Mouse (Mus musculus) Patski (cell line): ENCODE data around the gene Polr3b. TPM values are rescaled to one million over a fixed set of nuclear protein-coding genes. Genes with fewer than 3 reads are reported as not detected.

Experiments
- ATAC-seq: fragments of 100-300 bp; one replicate; pipeline ENCODE4 v1.8.0; 2021
- CTCF ChIA-PET: fragments of 350-600 bp; sonication (Branson Sonifier 250); formaldehyde crosslinking; loops from one replicate; lab custom pipeline; 2022; ENCODE audit warnings: inconsistent platforms; lab: Charles Lee
- POLR2A ChIA-PET: fragments of 350-600 bp; sonication (Branson Sonifier 250); formaldehyde crosslinking; loops from one replicate; lab custom pipeline; 2022; ENCODE audit warnings: antibody characterized with exemption, inconsistent platforms; lab: Charles Lee
- DNase-seq: peaks from one replicate; pipeline ENCODE4 v3.0.0-alpha.2; 2011; ENCODE audit warnings: low read depth, low spot score
- H3K27me3 ChIP-seq: fragments of 371-371 bp; one replicate; pipeline ENCODE4 v1.5.1; 2021
- CTCF ChIP-seq: fragments of 100-300 bp; IDR thresholded peaks from one replicate; pipeline ENCODE4 v1.5.1; 2021
- in situ Hi-C: fragments of 300-500 bp; cut with MboI; formaldehyde crosslinking; loops from 3 replicates; pipeline ENCODE4 v1.11.1; 2018; ENCODE audit warnings: low pct_unique_long_range_greater_than_20kb, mixed read lengths
- polyA plus RNA-seq: library from polyadenylated mRNA; unstranded; gene quantifications from one replicate; pipeline ENCODE4 v1.2.3, GENCODE M21; 2021

The Polr3b gene
- polyA plus RNA-seq, 1 experiment from 2014 or later, result 14.3 TPM

GRCm38 (mm10) chr10:84705234-84705633, 83.1 kb downstream of the Polr3b start:
- POLR2A ChIA-PET, result no interaction called here
- no peak for ATAC-seq
- CTCF ChIA-PET, result interaction anchor here (0.6 kb wide), 1 partner anchor 145 kb away, joined by 3 read pairs; no protein-coding TSS in a partner anchor
- DNase-seq, result no peak
- no peak for TF ChIP-seq CTCF
- no peaks in the 10 kb centered on the region for H3K27me3 ChIP-seq
- in situ Hi-C loops, result no loop called here

GRCm38 (mm10) chr10:84706543-84706942, 84.5 kb downstream of the Polr3b start:
- ChIA-PET POLR2A (no interaction called here), CTCF (no interaction called here)
- in situ Hi-C loops, result no loop called here
- no peak for TF ChIP-seq CTCF
- H3K27me3 ChIP-seq, result no peaks in the 10 kb centered on the region
- ATAC-seq (no peak), DNase-seq (no peak)

- ATAC-seq (no peak), DNase-seq (no peak)
- no peaks in the 10 kb centered on the region for H3K27me3 ChIP-seq
- POLR2A ChIA-PET, result no interaction called here
- no peak for TF ChIP-seq CTCF
- in situ Hi-C loops, result no loop called here
- CTCF ChIA-PET, result interaction anchor here (1.0 to 1.1 kb wide), 2 partner anchors 13 to 18 kb away, joined by 3 to 4 read pairs; no protein-coding TSS in a partner anchor
These were observed 85.1 kb downstream of the Polr3b start for GRCm38 (mm10) chr10:84707226-84707625.

DNA sequence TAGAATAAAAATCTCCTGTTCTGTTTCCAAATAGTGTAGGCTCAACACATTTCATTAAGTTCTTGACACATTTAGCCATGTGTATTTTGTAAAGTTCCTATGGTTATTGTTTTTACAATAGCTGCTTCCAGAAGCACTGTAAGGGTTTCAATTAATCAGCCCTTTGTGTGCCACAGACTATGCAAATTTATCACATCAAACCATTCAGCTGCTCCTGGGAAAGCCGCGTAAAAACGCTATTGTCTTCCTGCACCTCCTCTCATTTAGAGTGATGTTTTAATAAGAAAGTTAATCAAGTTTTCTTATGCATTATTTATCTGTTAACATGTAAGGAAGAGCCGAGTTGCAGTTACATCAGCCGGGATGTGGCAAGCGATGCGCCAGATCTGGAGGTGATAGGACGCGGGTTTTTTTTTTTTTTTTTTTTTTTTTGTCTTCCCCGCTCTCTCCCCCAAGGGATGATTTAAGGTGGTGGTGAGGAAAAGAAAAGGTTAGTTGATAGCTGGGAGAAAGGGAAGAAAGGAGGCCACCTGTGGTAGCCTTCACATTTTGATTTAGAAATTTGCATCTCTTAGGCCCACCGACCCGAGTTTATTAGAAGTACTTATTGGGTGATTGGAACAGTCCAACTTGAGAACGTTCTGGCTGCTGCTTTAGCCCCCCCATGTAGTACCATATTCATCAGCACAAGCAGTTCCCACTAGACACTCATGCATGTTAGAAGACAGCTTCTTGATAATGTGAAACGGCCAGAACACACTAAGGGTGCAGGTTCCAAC, 85.8 kb downstream of the Polr3b start:
- CTCF ChIA-PET, result interaction anchor here (1.0 to 1.1 kb wide), 2 partner anchors 13 to 18 kb away, joined by 3 to 4 read pairs; no protein-coding TSS in a partner anchor
- POLR2A ChIA-PET, result interaction anchor here (0.6 kb wide), 1 partner anchor 214 kb away, joined by 3 read pairs; no protein-coding TSS in a partner anchor
- in situ Hi-C loops, result no loop called here
- no peak for ATAC-seq
- no peak for DNase-seq
- H3K27me3 ChIP-seq, result no peaks in the 10 kb centered on the region
- TF ChIP-seq CTCF, result no peak

DNA sequence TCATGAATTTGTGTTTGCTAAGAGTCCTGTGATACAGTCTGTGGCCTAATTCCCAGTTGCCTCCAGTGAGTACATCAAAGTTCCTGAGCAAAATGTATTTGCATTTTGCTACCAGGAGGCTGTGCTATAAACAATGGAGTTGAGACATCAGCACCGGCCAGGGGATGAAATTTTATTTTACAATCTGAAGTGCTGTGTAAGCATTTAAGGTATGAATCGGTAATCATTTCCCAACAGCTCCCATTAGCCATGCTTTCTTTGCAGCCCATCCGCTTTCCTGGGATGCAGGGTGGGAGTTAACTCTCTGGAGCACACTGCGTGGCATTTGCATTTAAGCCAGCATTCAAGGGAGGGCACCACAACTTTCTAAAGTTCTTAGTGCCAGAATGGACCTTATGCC, 88.1 kb downstream of the Polr3b start:
- DNase-seq, result no peak
- CTCF ChIA-PET, result no interaction called here
- POLR2A ChIA-PET, result no interaction called here
- ATAC-seq, result no peak
- H3K27me3 ChIP-seq, result no peaks in the 10 kb centered on the region
- no peak for TF ChIP-seq CTCF
- in situ Hi-C loops, result no loop called here

DNA sequence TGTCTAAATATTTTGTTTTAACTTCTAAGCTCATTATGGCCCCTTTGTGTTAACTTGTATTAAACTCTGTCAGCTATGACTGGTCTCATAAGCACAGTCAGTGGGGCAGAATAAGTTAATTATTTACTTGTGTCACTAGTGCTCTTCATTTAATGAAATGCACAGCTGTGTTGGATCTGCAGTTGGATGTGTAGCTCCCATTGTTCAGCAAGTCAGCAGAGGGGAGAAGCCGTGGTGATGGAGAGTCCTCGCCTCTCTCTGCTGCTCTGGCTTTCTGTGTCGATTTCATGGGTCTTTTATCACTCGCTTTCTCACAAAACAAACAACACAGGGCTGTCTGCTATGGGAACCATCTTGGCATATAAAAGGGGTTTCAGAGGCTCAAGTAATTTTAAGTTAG, 88.7 kb downstream of the Polr3b start:
- in situ Hi-C loops, result no loop called here
- H3K27me3 ChIP-seq, result no peaks in the 10 kb centered on the region
- DNase-seq, result no peak
- ATAC-seq, result no peak
- CTCF ChIA-PET, result interaction anchor here (1.0 kb wide), 1 partner anchor 99 kb away, joined by 3 read pairs; no protein-coding TSS in a partner anchor
- POLR2A ChIA-PET, result interaction anchor here (0.7 kb wide), 1 partner anchor 45 kb away, joined by 3 read pairs; no protein-coding TSS in a partner anchor
- TF ChIP-seq CTCF, result no peak

GRCm38 (mm10) chr10:84711479-84711878, 89.4 kb downstream of the Polr3b start:
- in situ Hi-C loops, result no loop called here
- CTCF ChIA-PET, result interaction anchor here (1.0 to 1.2 kb wide), 2 partner anchors 37 to 98 kb away, joined by 3 read pairs; no protein-coding TSS in a partner anchor
- H3K27me3 ChIP-seq, result no peaks in the 10 kb centered on the region
- no peak for DNase-seq
- TF ChIP-seq CTCF, result no peak
- ATAC-seq, result no peak
- POLR2A ChIA-PET, result interaction anchor here (0.6 to 0.7 kb wide), 5 partner anchors 46 to 1821 kb away, joined by 3 read pairs; no protein-coding TSS in a partner anchor

- DNase-seq, result no peak
- H3K27me3 ChIP-seq, result no peaks in the 10 kb centered on the region
- no peak for ATAC-seq
- CTCF ChIA-PET, result interaction anchor here (1.0 to 1.2 kb wide), 2 partner anchors 38 to 97 kb away, joined by 3 read pairs; no protein-coding TSS in a partner anchor
- in situ Hi-C loops, result no loop called here
- TF ChIP-seq CTCF, result no peak
- POLR2A ChIA-PET, result interaction anchor here (0.6 to 0.7 kb wide), 3 partner anchors 295 to 1821 kb away, joined by 3 read pairs; no protein-coding TSS in a partner anchor
These were observed 89.8 kb downstream of the Polr3b start for GRCm38 (mm10) chr10:84711940-84712339.

DNA sequence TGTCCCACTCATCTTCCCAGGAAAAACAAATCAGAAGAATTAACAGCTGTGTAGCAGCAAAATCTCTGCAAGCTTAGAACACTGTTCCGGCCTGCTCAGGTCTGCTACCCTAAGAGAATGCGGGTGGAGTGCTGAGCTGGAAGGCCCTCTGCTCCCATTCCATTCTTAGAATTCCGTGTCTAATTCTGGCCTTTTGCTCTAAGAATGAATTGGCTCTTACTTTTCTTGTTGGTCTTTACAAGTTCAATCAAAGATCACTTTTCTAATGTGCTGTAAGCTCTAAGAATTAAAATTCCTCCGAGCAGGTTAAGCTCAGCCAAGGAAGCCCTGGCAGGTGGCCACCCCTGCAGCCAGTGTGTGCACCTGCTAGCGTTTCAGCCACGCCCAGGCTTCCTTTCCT, 90.4 kb downstream of the Polr3b start:
- no peak for ATAC-seq
- TF ChIP-seq CTCF, result no peak
- CTCF ChIA-PET, result interaction anchor here (1.2 kb wide), 1 partner anchor 38 kb away, joined by 3 read pairs; no protein-coding TSS in a partner anchor
- DNase-seq, result no peak
- in situ Hi-C loops, result no loop called here
- POLR2A ChIA-PET, result no interaction called here
- H3K27me3 ChIP-seq, result no peaks in the 10 kb centered on the region

DNA sequence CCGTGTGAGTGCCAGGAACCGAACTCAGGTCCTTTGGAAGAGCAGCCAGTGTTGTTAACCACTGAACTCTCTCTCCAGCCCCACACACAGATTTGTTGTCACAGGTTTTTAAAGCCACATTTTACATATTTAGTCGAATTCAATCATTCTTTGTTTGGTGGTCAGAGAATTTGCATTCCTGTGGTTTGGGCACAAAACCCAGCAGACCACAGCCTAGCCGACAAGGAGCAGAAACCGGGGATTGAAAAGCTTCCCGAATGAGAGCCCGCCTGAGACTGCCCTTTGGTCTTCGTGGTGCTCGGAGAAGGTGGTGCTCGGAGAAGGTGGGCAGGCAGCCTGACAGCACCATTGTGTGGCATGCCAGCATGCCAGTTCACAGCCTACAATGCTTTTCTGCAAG, 91.0 kb downstream of the Polr3b start:
- ChIA-PET CTCF (interaction anchor here (1.5 kb wide), 1 partner anchor 13 kb away, joined by 3 read pairs; no protein-coding TSS in a partner anchor), POLR2A (no interaction called here)
- in situ Hi-C loops, result no loop called here
- DNase-seq, result no peak
- no peaks in the 10 kb centered on the region for H3K27me3 ChIP-seq
- TF ChIP-seq CTCF, result no peak
- peak; percentile 51 for ATAC-seq

DNA sequence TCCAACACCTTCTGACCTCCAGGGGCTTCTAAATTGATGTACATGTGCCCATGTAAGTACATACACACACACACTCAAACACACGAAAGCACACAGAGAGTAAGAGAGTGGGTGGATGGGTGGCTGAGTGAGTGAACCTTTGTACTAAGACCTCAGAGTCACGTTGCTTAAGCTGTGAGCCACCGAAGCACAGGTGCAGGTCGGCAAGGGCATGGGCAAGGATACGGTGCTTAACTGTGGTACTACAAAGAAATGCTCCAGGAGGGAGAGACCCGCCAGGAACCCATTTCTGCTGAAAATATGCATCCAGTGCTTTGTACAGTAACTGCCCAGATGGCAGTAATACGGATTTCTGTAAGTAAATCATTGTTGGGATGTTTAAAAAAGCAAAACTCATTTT, 93.5 kb downstream of the Polr3b start:
- DNase-seq (no peak), ATAC-seq (no peak)
- no peak for TF ChIP-seq CTCF
- POLR2A ChIA-PET, result no interaction called here
- H3K27me3 ChIP-seq, result no peaks in the 10 kb centered on the region
- in situ Hi-C loops, result no loop called here
- CTCF ChIA-PET, result no interaction called here
